Mouse (Mus musculus) heart, adult 9 months (tissue): ENCODE results near the gene Il17rd.

Experiments used
- DNase-seq, 2 experiments: peaks; one replicate each; pipeline ENCODE4 v3.0.0; 2022; ENCODE audit warnings: low spot score in 2 of 2

The Il17rd gene

DNA sequence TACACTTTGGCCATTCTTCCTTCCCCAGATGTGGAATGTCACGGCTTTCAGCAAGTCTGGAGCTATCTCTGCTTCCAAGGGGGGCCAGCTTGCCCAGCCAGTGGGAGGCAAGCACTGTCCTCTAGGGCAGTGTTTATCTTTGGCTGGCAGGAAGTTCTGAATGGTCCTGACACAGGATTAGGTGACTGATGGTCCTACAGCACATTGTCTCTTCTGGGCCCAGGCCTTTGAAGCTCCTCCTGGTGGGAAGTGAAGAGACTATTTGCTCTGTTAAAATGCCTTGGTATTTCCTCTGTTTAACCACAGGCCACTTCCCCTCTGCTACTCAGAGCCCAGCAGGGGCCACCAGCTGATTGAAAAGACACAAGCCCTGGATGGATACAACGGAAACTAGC, 6.2 kb downstream of the Il17rd start:
- DNase-seq = peak; percentile 48 to 67

GRCm38 (mm10) chr14:27048231-27048956, 9.7 kb downstream of the Il17rd start:
- no peak for DNase-seq

DNA sequence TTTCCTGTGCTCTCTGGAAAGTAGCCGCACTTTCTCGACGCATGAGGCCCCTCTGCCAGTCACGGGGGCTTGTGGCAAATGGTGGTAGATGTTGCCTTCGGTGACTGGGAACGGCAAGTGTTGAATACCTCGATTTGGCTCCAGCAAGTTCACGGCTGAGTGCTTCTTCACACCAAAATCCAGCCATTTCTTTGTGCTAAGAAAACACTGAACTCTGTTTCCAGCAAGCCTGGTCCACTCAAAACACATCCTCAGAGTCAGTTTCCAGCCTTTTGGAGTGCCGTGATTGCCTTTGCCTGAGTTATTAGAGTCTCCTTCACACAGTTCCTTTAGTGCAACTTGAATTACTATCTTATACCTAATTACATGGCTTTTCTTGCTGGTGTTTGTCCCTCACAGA, 11.3 kb downstream of the Il17rd start:
- DNase-seq = no peak

DNA sequence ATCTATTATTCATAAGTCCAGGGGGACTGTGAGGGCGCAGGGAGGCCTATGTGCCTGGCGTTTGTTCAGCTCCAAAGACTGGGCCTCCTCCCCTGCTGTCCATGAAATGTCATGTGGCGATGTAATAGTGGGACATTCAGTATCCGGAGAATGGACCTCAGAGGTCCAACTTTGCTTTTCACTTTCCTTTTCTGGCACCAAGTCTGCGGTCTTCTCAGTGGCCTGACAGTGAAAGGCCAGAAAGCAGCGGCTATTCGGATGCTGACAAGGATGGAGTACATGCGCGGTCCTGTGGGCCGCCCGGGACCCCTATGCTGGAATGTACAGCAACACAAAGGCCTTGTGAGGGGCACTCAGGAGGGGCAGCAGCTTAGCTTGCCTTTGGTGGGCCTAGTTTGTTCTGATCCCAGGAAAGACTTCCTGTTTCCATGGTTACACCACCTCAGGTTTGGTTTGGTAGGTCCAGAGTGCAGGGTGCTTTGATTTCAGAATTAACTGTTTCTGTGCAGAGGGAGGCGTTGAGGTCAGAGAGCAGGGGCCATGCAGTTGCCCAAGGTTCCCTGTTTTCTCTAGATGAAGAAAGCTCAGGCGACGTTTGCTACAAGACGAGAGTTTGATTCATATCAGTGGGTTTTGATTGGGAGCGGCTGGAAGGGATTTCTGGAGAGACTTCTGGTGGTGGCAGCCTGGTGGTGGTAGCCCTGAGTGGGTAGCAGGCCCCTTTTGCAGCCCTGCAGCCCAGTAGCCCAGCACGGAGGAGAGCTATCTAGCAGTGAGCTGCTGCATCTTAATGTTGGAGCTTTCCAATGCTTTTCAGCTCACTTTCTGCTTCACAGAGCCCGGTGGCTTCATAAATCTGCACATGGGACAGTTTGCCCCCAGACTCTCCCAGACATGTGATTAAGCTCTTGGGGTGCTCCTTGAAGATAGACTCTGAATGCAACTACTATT, 12.1 kb downstream of the Il17rd start:
- no peak for DNase-seq

DNA sequence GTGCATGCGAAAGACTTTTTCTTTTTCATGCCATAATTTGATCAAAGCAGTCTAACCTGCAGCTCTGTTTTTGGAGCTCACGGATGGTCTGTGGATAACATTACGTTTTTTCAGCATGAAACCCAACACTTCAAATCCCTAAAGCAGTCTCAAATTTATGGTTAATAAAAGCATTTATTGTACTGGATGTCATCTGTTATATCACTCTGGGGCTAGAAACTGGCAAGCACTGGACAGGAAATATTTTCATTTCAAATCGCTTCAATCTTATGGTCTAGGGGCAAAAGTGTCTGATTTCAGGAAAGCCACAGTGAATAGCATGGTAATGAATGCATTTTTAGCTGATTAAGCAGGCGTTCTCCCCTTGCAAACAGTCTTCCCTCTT, 12.8 kb downstream of the Il17rd start:
- DNase-seq = no peak

- no peak for DNase-seq
Observed at GRCm38 (mm10) chr14:27058535-27059223, 19.9 kb downstream of the Il17rd start.

DNA sequence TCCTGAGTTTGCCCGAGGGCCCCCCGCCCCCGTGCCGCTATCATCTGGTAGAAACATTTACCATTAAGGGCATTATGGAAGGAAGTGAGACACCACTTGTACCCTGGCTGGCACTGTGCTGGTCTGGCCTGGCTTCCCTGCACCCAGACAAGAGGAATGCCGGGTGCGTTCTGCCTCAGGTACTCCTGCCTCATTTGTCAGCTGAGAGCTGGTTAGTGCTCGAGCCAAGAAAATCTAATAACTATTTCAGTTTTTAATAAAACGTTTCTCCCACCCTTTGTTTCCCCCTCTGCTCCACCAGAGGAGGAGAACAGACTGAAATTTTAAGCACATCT, 20.4 kb downstream of the Il17rd start:
- no peak for DNase-seq

- no peak for DNase-seq
Observed at GRCm38 (mm10) chr14:27063338-27063737, 24.6 kb downstream of the Il17rd start.

DNA sequence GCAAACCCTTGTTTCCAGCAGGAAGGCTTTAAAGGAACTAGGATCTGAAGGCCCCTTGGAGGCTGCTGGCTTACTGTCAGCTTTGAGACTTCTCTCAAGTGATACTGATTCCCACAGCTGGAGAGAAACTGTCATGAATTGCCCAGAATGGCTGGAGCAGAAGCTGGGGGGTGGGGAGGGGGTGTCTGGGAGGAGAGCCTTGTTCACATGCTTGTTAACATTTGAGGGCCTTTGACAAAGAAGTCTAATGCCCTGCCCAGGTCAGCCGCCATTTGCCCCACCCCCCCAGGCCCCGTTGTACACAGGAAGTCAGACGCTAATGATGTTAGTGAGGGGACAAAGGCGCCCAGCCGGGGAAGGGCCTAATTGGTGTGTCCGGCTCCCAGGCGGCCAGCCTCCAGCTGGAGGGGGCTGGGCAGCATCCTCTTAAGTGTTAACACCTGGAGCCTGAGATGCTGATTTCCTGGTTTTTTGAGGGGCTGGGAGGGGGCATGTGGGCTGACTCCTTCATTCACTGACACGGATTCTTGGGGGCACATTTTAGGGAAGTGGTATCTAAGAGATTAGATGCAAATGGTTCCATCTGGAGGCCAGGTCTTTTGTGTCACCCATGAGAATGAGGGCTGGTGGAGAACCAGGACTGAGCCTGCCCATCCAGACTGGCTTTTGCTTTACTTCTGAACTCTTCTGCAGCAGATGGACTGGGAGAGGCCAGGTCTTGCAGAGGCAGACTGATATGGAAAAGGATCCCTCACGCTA, 27.6 kb downstream of the Il17rd start:
- DNase-seq = peak in 1 of 2 experiments; percentile 51

- no peak for DNase-seq
Observed at GRCm38 (mm10) chr14:27067866-27068271, 29.1 kb downstream of the Il17rd start.

DNA sequence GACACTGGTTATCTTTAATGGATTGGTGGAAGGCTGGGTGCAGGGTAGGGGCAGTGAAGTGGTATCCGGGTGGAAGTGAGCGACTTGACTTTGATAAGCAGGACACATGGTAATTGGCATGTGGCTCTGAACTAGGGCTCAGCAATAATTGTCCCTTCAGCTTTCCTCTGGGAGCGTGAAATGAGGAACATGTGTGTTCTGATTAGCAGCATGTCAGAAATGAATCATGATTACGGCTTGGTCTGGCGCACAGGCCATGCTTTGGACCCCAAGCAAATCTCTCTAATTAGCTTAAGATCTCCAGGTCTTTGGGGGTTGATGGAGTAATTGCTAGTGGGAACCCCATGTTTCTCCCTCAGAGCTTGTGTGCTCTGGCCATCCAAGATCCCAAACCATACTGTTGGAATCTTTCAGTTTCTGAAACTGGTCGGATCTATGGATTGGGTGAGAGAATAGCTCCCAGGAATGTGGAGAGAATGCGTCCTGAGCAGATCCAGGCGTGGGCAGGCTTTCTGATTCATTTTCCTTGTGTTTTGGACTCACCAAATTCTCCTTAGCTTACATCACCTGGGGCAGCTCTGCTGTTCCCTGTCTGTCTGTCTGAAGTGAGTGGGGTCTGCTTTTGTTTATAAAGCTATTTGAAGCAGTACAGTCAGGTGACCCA, 30.8 kb downstream of the Il17rd start:
- DNase-seq = no peak

- DNase-seq = no peak
Observed at GRCm38 (mm10) chr14:27070128-27070527, 31.4 kb downstream of the Il17rd start.

- no peak for DNase-seq
Observed at GRCm38 (mm10) chr14:27070758-27071157, 32.0 kb downstream of the Il17rd start.

DNA sequence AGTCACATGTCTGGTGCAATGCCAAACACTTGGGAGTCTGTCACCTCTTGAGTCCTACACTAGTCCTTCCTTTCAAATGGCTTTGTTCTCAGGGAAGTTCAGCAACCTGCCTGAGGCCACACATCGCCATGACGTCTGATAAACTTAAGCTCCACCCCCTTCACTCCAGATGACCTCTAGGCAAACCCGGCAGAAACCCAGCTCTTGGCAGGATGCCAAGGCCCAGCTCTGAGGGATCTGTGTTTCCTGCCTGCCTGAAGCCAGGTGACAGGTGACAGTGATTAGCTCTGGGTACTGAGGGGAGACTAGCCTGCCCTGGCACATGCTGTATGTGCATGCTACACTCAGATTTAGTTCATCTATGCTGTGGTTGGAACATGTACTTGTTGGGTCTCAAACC, 33.2 kb downstream of the Il17rd start:
- no peak for DNase-seq

DNA sequence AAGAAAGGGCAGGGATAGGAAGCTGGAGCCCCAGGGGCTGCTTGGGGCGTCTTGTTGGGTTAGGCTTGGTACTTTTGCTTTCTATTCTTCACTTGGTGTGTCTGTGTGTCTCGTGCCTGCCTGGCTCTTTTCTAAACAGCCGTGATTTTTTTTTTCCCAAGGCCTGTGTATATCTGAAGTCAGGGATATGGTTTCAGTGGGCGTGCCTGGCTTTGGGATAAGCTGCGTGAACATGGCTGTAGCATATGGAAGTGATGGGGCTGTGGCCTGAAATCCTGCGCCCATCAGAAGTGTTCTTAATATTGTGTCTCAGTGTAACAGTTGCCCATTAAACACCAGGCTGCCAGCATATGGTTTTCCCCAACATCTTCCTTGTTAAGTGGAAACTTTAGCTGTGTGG, 36.3 kb downstream of the Il17rd start:
- no peak for DNase-seq

DNA sequence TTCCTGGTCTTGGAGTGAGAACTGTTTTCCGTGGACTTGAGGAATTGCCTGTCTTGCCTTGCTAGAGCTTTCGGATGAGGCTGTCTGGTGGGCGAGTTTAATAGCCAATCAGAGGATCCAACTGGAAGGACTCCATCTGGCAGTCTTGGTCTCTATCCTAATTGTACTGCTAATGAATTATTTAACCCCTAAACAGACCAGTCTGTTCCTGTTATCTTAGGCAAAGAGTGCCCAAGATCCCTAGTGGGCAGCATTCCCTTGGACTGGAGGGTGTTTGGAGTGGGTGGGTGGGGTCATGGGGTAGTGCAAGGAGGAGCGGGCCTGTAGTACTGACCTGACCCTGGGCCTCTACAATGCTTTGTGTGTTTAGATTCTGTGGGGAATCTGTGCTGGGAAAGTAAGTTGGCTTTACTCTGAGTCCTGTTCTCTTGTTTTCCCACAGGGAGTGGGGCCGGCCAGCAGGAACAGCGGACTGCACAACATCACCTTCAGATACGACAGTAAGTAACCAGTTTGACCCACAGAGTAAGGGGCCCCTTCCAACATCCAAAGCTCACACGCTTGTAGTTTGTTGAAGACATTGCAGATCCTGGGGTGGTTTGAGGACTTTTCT, 37.3 kb downstream of the Il17rd start:
- no peak for DNase-seq

DNA sequence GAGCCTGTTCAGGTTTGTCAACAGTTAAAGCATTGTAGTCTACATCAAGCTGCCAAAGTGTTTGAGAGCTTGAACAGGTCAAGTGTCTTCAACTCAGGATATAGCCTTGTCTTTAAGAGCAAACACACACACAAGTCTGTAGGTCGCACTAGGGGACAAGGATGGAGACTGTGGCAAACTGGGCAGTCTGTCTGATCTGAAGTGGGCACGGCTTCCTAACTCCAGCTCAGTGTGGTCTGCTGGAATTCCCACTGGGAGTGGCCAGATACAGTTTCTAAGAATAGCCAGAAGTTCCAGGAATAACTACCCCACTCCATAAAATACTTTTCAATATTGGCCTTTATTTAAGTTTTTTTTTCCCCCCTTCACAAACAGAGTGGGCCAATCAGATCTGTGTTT, 37.8 kb downstream of the Il17rd start:
- DNase-seq = peak in 1 of 2 experiments; percentile 8

GRCm38 (mm10) chr14:27081536-27082275, 43.0 kb downstream of the Il17rd start:
- no peak for DNase-seq

- DNase-seq = no peak
Observed at GRCm38 (mm10) chr14:27085471-27085870, 46.7 kb downstream of the Il17rd start.

DNA sequence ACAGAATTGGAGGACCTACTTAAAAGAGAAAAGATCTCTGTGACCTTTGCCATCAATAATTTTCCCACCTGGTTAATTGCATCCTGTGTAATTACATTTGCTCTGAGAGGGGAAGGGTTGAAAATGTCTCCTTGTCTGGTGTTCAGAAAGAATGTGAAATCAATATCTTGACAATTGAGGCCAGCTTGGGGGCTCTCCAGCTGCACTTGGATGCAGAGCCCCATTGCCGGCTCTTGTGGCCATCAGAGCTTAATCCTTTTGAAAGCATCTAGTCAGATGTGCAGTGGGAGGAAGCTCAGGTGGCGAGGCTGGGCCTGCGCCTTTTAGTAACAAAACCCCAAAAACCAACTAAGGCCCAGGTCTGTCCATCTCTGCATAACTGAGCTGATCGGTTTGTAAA, 47.3 kb downstream of the Il17rd start:
- no peak for DNase-seq
